Mouse (Mus musculus) kidney, adult 8-10 months (tissue): Measurements from ENCODE around the gene Pcyox1.
"Not testable (repeated sequence)": the region's sequence is repeated elsewhere in the genome, so short reads cannot be mapped to it uniquely, and the experiment has no call there.

Source experiments
- DNase-seq, 2 experiments: peaks; one replicate each; pipeline ENCODE4 v3.0.0; 2022

Gene Pcyox1

GRCm38 (mm10) chr6:86366125-86366852, 30.7 kb downstream of the Pcyox1 start:
- DNase-seq = peak; percentile 70 to 73

GRCm38 (mm10) chr6:86365371-86366124, 31.4 kb downstream of the Pcyox1 start, which contains the start of gene Fam136a:
Gene Fam136a (plus strand): TSS chr6:86365646.
- peak; percentile 93 for DNase-seq

GRCm38 (mm10) chr6:86364442-86365141, 32.4 kb downstream of the Pcyox1 start:
- peak; percentile 76 for DNase-seq

- no peak for DNase-seq
Observed at GRCm38 (mm10) chr6:86361373-86361772, 35.6 kb downstream of the Pcyox1 start.

GRCm38 (mm10) chr6:86360691-86361090, 36.3 kb downstream of the Pcyox1 start:
- peak; percentile 77 to 79 for DNase-seq

GRCm38 (mm10) chr6:86356956-86357355, 40.0 kb downstream of the Pcyox1 start:
- DNase-seq = no peak

- DNase-seq = no peak
Observed at GRCm38 (mm10) chr6:86354948-86355347, 42.0 kb downstream of the Pcyox1 start.

GRCm38 (mm10) chr6:86349257-86349656, 47.7 kb downstream of the Pcyox1 start:
- no peak for DNase-seq

GRCm38 (mm10) chr6:86346063-86346462, 50.9 kb downstream of the Pcyox1 start:
- no peak for DNase-seq

GRCm38 (mm10) chr6:86343656-86344055, 53.3 kb downstream of the Pcyox1 start:
- no peak for DNase-seq

- DNase-seq = not testable (repeated sequence)
Observed at GRCm38 (mm10) chr6:86336340-86336739, 60.6 kb downstream of the Pcyox1 start.
